Mouse (Mus musculus) liver, embryonic 12.5 days (tissue): Measurements from ENCODE around the gene Gzmg. TPM values are rescaled to one million over a fixed set of nuclear protein-coding genes. Genes with fewer than 3 reads are reported as not detected.
"Not testable (repeated sequence)": the region's sequence is repeated elsewhere in the genome, so short reads cannot be mapped to it uniquely, and the experiment has no call there.

Source experiments
- ATAC-seq: fragments of 200-750 bp; cut with Nextera tagmentation; 2 replicates; pipeline ENCODE4 v1.8.0; 2017; ENCODE audit warnings: moderate number of reproducible peaks, mild to moderate bottlenecking, moderate library complexity
- H3K27ac ChIP-seq: fragments of 300-500 bp; sonication (generic); 2 replicates; pipeline ENCODE4 v1.5.1; 2016; ENCODE audit warnings: mild to moderate bottlenecking
- H3K27me3 ChIP-seq: fragments of 300-500 bp; sonication (generic); replicated peaks from 2 replicates; pipeline ENCODE4 v1.6.1; 2016; ENCODE audit warnings: mild to moderate bottlenecking, moderate library complexity
- H3K36me3 ChIP-seq: fragments of 300-500 bp; sonication (generic); 2 replicates; pipeline ENCODE4 v1.6.1; 2016; ENCODE audit warnings: mild to moderate bottlenecking, moderate library complexity
- H3K4me1 ChIP-seq: fragments of 300-500 bp; sonication (generic); 2 replicates; pipeline ENCODE4 v1.6.1; 2016
- H3K4me2 ChIP-seq: fragments of 300-500 bp; sonication (generic); 2 replicates; pipeline ENCODE4 v1.6.1; 2016; ENCODE audit warnings: mild to moderate bottlenecking, moderate library complexity
- H3K4me3 ChIP-seq: fragments of 300-500 bp; sonication (generic); 2 replicates; pipeline ENCODE4 v1.5.1; 2016; ENCODE audit warnings: mild to moderate bottlenecking, moderate library complexity
- H3K9ac ChIP-seq: fragments of 300-500 bp; sonication (generic); 2 replicates; pipeline ENCODE4 v1.6.1; 2016; ENCODE audit warnings: mild to moderate bottlenecking, moderate library complexity
- H3K9me3 ChIP-seq: fragments of 300-500 bp; sonication (generic); replicated peaks from 2 replicates; pipeline ENCODE4 v1.6.1; 2016; ENCODE audit warnings: mild to moderate bottlenecking, moderate library complexity
- WGBS: fragments of 180-500 bp; shearing (Covaris S2); methylation state at CpG from one replicate; pipeline ENCODE4 v1.1.7; 2016; ENCODE audit not compliant: insufficient replicate concordance; 5-methylcytosine and 5-hydroxymethylcytosine counted together
- polyA plus RNA-seq: library from polyadenylated mRNA; unstranded; fragments of >200 nt; fragmentation: Nextera tagmentation; extraction: Ambion mirVana; gene quantifications from 2 replicates; pipeline ENCODE4 v1.2.1, GENCODE M21; 2016

Gzmg gene
- polyA plus RNA-seq, 1 experiment from 2014 or later: not detected

DNA sequence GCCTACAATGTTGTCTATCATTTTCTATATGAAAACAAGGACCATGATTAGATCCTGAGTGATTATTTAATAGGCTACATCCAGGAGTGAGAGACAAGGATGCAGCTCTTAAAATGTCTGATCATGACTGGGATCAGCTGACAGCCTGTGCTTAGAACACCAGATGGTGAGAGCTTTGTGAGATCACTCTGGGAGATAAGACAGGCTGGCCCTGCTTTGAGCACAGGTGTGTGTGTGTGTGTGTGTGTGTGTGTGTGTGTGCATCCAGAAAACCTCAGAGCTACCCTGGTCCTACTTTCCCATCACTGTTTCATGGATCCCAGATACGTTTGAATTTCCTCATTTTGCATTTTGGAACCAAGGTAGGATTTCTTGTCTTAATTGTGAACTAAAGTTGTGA lies 25.7 kb downstream of the Gzmg start:
- H3K27me3 ChIP-seq, H3K9ac ChIP-seq, H3K4me1 ChIP-seq, ATAC-seq, H3K4me3 ChIP-seq, H3K4me2 ChIP-seq, H3K27ac ChIP-seq, H3K36me3 ChIP-seq, H3K9me3 ChIP-seq: not testable (repeated sequence)
- WGBS: 50% methylated on average over 1 of the region's 1 CpGs

GRCm38 (mm10) chr14:56132508-56132907 lies 26.9 kb downstream of the Gzmg start, which contains the start of gene Gzmd:
Gene Gzmd (minus strand): TSS chr14:56132608.
- H3K4me2 ChIP-seq, H3K4me1 ChIP-seq, H3K9ac ChIP-seq, H3K9me3 ChIP-seq, ATAC-seq, H3K27me3 ChIP-seq, H3K4me3 ChIP-seq, H3K27ac ChIP-seq, H3K36me3 ChIP-seq: not testable (repeated sequence)
- WGBS: 54% methylated on average over 2 of the region's 2 CpGs

- Histone ChIP-seq H3K36me3 (no peaks in the 10 kb centered on the region), H3K27me3 (no peaks in the 10 kb centered on the region), H3K9ac (no peak overlapping the region), H3K27ac (no peak overlapping the region), H3K9me3 (no peaks in the 10 kb centered on the region), H3K4me3 (no peak overlapping the region), H3K4me1 (no peaks in the 10 kb centered on the region), H3K4me2 (no peak overlapping the region)
- no peak for ATAC-seq
- WGBS: 31% methylated on average over 3 of the region's 3 CpGs
Measured at GRCm38 (mm10) chr14:56128341-56128740, 31.0 kb downstream of the Gzmg start.

- H3K4me2 ChIP-seq: no peak overlapping the region
- H3K36me3 ChIP-seq: no peaks in the 10 kb centered on the region
- no peaks in the 10 kb centered on the region for H3K4me1 ChIP-seq
- H3K9me3 ChIP-seq: no peaks in the 10 kb centered on the region
- H3K9ac ChIP-seq: no peak overlapping the region
- no peak for ATAC-seq
- no peaks in the 10 kb centered on the region for H3K27me3 ChIP-seq
- H3K27ac ChIP-seq: no peak overlapping the region
- WGBS: 60% methylated on average over 3 of the region's 3 CpGs
- no peak overlapping the region for H3K4me3 ChIP-seq
Measured at GRCm38 (mm10) chr14:56123516-56123915, 35.9 kb downstream of the Gzmg start.

DNA sequence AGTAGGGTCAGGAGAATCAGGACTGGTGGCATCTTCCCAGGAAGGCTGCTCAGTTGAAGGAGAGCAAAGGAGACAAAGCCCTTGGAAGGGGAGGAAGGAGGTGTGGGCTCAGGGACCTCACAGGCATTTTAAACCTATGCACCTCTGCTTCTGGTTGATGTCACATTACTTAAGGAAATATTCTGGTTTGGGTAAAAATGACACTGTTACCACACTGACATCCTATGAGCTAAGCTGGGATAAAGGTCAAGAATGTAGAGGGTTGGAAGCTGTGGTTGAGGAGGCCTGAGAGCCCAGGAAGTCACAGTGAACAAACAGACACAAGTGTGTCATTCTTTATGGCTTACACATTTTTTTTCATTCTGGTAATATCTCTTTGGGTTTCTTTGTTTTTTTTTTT lies 38.9 kb downstream of the Gzmg start, which contains the start of gene Gzme:
TSS of gene Gzme (minus strand) at position 101 of the 400 bp plus-strand sequence.
- H3K27me3 ChIP-seq: no peaks in the 10 kb centered on the region
- no peak for ATAC-seq
- H3K4me2 ChIP-seq: no peak within 1 kb of the TSS
- H3K9me3 ChIP-seq: no peaks in the 10 kb centered on the region
- no peaks in the 10 kb centered on the region for H3K4me1 ChIP-seq
- no peak within 1 kb of the TSS for H3K4me3 ChIP-seq
- no peaks in the 10 kb centered on the region for H3K36me3 ChIP-seq
- H3K9ac ChIP-seq: no peak within 1 kb of the TSS
- H3K27ac ChIP-seq: no peak within 1 kb of the TSS

- H3K4me3 ChIP-seq, H3K36me3 ChIP-seq, H3K9me3 ChIP-seq, H3K27me3 ChIP-seq, H3K4me1 ChIP-seq, H3K4me2 ChIP-seq, H3K9ac ChIP-seq, ATAC-seq, H3K27ac ChIP-seq: not testable (repeated sequence)
- 73% methylated on average over 33 of the region's 33 CpGs for WGBS
Measured at GRCm38 (mm10) chr14:56115531-56116310, 43.7 kb downstream of the Gzmg start.

Other genes starting within 250 kb of the Gzmg start
- gene Cma1, start 214.9 kb downstream of the Gzmg start, polyA plus RNA-seq: not detected in 2 replicates
- gene Cma2, start 208.6 kb downstream of the Gzmg start, polyA plus RNA-seq: not detected in 2 replicates
- gene Mcpt1, start 141.6 kb downstream of the Gzmg start, polyA plus RNA-seq: not detected in 2 replicates
- not detected in 2 replicates for gene Mcpt9, start 129.1 kb downstream of the Gzmg start, polyA plus RNA-seq
- 0.12 TPM in 1 of 2 replicates, not detected in the other for gene Mcpt2, start 117.5 kb downstream of the Gzmg start, polyA plus RNA-seq
- not detected in 2 replicates for gene Mcpt4, start 97.3 kb downstream of the Gzmg start, polyA plus RNA-seq
- gene Mcpt8, start 74.3 kb downstream of the Gzmg start, polyA plus RNA-seq: 0.20 TPM in 1 of 2 replicates, not detected in the other
- 4.0 and 5.3 TPM in 2 replicates for gene Ctsg, start 57.0 kb downstream of the Gzmg start, polyA plus RNA-seq
- gene Gzme, start 39.0 kb downstream of the Gzmg start, polyA plus RNA-seq: not detected in 2 replicates
- gene Gzmd, start 27.0 kb downstream of the Gzmg start, polyA plus RNA-seq: not detected in 2 replicates
- gene Gzmn, start 15.0 kb upstream of the Gzmg start, polyA plus RNA-seq: not detected in 2 replicates
- gene Gzmf, start 51.8 kb upstream of the Gzmg start, polyA plus RNA-seq: not detected in 2 replicates
- not detected in 2 replicates for gene Gzmc, start 75.1 kb upstream of the Gzmg start, polyA plus RNA-seq
- gene Gzmb, start 102.7 kb upstream of the Gzmg start, polyA plus RNA-seq: not detected in 2 replicates
- gene Atp12a, start 205.5 kb upstream of the Gzmg start, polyA plus RNA-seq: not detected in 2 replicates
- gene Rnf17, start 243.0 kb upstream of the Gzmg start, polyA plus RNA-seq: 4.0 and 4.2 TPM in 2 replicates